Mouse (Mus musculus) lung, embryonic 14.5 days (tissue): ENCODE data around the gene Sptb. TPM values are rescaled to one million over a fixed set of nuclear protein-coding genes. Genes with fewer than 3 reads are reported as not detected.

Experiments used
- ATAC-seq: fragments of 200-750 bp; cut with Nextera tagmentation; 2 replicates; pipeline ENCODE4 v1.8.0; 2017; ENCODE audit warnings: mild to moderate bottlenecking, moderate TSS enrichment, moderate library complexity; ENCODE audit not compliant: insufficient read depth
- DNase-seq: peaks from one replicate; pipeline ENCODE4 v3.0.0-alpha.2; 2015
- H3K27ac ChIP-seq: fragments of 300-500 bp; sonication (generic); 2 replicates; pipeline ENCODE4 v1.5.1; 2014; ENCODE audit warnings: low read depth, mild to moderate bottlenecking, moderate library complexity
- H3K27me3 ChIP-seq: fragments of 300-500 bp; sonication (generic); 2 replicates; pipeline ENCODE4 v1.6.1; 2014; ENCODE audit warnings: low read length, control low read depth; ENCODE audit not compliant: insufficient read depth
- H3K36me3 ChIP-seq: fragments of 300-500 bp; sonication (generic); 2 replicates; pipeline ENCODE4 v1.6.1; 2014; ENCODE audit warnings: control low read depth; ENCODE audit not compliant: insufficient read depth
- H3K4me1 ChIP-seq: fragments of 300-500 bp; sonication (generic); 2 replicates; pipeline ENCODE4 v1.6.1; 2014; ENCODE audit warnings: antibody characterized with exemption, control low read depth; ENCODE audit not compliant: insufficient read depth
- H3K4me2 ChIP-seq: fragments of 300-500 bp; sonication (generic); 2 replicates; pipeline ENCODE4 v1.6.1; 2014; ENCODE audit warnings: mild to moderate bottlenecking
- H3K4me3 ChIP-seq: fragments of 300-500 bp; sonication (generic); 2 replicates; pipeline ENCODE4 v1.5.1; 2014; ENCODE audit warnings: low read depth, low read length
- H3K9ac ChIP-seq: fragments of 300-500 bp; sonication (generic); 2 replicates; pipeline ENCODE4 v1.6.1; 2014
- H3K9me3 ChIP-seq: fragments of 300-500 bp; sonication (generic); 2 replicates; pipeline ENCODE4 v1.6.1; 2016; ENCODE audit warnings: low read depth, low read length, control low read depth
- CTCF ChIP-seq: IDR thresholded peaks from 2 replicates; pipeline ENCODE4 v1.5.1; 2016; ENCODE audit warnings: antibody characterized with exemption, low read depth
- WGBS: fragments of 180-500 bp; shearing (Covaris S2); extraction: QIAGEN DNeasy Blood & Tissue Kit; methylation state at CpG from one replicate; pipeline ENCODE4 v1.1.7; 2014; 5-methylcytosine and 5-hydroxymethylcytosine counted together
- polyA plus RNA-seq: library from polyadenylated mRNA; unstranded; fragments of >200 nt; fragmentation: Nextera tagmentation; extraction: Ambion mirVana; gene quantifications from 2 replicates; pipeline ENCODE4 v1.2.1, GENCODE M21; 2014

Gene Sptb
- polyA plus RNA-seq, 1 experiment from 2014 or later: 1.2 TPM

- no peak for ATAC-seq
- Histone ChIP-seq H3K4me3 (no peak overlapping the region), H3K27ac (no peak overlapping the region), H3K4me1 (no peaks in the 10 kb centered on the region), H3K27me3 (no peaks in the 10 kb centered on the region), H3K9ac (no peak overlapping the region), H3K4me2 (no peak overlapping the region), H3K9me3 (no peaks in the 10 kb centered on the region), H3K36me3 (no peaks in the 10 kb centered on the region)
- TF ChIP-seq CTCF: no peak
- DNase-seq: no peak
- 72% methylated on average over 6 of the region's 6 CpGs for WGBS
Measured at GRCm38 (mm10) chr12:76623374-76623773, 87.0 kb downstream of the Sptb start.

DNA sequence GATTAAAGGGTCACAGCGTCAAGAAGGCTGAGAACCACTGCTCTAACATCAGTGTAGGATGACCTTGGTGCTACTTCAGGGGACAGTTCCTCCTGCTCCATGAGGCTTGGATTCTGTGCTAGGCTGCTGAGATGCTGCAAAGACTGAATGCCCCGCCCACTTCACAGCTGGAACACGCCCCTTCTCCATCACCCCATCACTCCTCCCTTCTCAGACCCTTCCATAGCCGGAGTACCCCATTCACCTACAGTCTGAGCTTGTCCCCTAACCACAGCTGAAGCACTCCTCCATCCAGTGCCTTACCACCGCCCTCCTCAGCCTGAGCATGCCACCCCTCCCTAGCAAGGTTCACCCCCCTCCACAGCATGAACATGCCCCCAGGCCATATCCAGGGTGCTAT is 90.5 kb downstream of the Sptb start:
- no peak overlapping the region for H3K4me2 ChIP-seq
- ATAC-seq: no peak
- H3K4me1 ChIP-seq: no peaks in the 10 kb centered on the region
- DNase-seq: no peak
- 47% methylated on average over 5 of the region's 5 CpGs for WGBS
- no peak for TF ChIP-seq CTCF
- no peaks in the 10 kb centered on the region for H3K9me3 ChIP-seq
- no peaks in the 10 kb centered on the region for H3K36me3 ChIP-seq
- no peaks in the 10 kb centered on the region for H3K27me3 ChIP-seq
- H3K9ac ChIP-seq: no peak overlapping the region
- no peak overlapping the region for H3K27ac ChIP-seq
- no peak overlapping the region for H3K4me3 ChIP-seq

GRCm38 (mm10) chr12:76618175-76618574 is 92.2 kb downstream of the Sptb start:
- H3K4me2 ChIP-seq: no peak overlapping the region
- no peak overlapping the region for H3K27ac ChIP-seq
- TF ChIP-seq CTCF: no peak
- H3K36me3 ChIP-seq: no peaks in the 10 kb centered on the region
- no peaks in the 10 kb centered on the region for H3K27me3 ChIP-seq
- H3K4me1 ChIP-seq: no peaks in the 10 kb centered on the region
- ATAC-seq (no peak), DNase-seq (no peak)
- H3K9ac ChIP-seq: no peak overlapping the region
- H3K4me3 ChIP-seq: no peak overlapping the region
- no peaks in the 10 kb centered on the region for H3K9me3 ChIP-seq
- 79% methylated on average over 4 of the region's 4 CpGs for WGBS

DNA sequence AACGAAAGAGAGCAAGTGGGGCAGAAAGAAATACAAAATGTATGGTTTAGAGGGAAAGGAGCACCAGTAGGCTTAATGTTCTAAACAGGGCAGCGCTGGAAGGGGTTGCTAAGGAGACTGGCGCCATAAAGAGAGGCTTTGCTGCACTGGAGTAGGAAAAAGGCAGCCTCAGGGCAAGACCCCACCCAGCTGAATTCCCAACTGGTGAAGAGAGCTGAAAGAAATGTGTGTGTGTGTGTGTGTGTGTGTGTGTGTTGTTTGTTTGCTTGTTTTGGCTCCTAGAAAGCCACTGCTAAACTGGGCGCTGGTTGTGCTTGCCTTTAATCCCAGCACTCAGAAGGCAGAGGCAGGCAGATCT is 94.8 kb downstream of the Sptb start:
- TF ChIP-seq CTCF: no peak
- no peak overlapping the region for H3K4me2 ChIP-seq
- ATAC-seq (no peak), DNase-seq (no peak)
- H3K4me1 ChIP-seq: no peaks in the 10 kb centered on the region
- no peak overlapping the region for H3K4me3 ChIP-seq
- H3K27ac ChIP-seq: no peak overlapping the region
- no peak overlapping the region for H3K9ac ChIP-seq
- no peaks in the 10 kb centered on the region for H3K9me3 ChIP-seq
- H3K36me3 ChIP-seq: no peaks in the 10 kb centered on the region
- H3K27me3 ChIP-seq: no peaks in the 10 kb centered on the region
- WGBS: 76% methylated on average over 4 of the region's 4 CpGs

DNA sequence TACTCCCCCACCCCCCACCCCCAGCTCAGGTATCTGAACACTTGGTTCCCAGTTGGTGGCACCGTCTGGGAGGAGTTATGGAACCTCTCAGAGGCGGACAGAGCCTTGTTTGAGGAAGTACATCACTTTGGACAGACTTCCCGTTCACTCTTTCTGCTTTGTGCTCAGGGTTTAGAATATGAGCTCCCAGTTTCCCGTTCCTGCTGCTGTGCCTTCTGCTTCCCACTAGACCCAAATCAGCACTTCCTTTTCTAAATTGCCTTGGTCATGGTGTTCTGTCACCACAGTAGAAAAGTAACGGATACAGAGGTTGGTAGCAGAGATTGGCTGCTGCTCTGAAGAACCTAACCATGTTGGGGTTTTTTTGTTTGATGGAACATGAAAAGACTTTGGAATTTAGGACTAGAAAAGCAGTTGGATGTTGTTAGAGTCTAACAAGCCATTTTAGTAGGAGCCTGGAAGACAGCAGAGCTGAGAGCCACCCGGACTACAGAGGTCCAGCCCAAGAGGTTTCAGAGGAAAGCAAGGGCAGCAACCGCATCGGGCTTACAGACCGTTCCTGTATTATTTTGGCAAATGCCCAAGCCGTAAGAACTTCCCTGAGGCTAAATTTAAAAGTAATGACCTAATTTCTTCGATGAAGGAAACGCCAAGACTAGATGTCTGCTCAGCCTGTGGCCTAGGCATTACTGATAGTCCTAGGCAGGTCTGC is 95.3 kb downstream of the Sptb start:
- H3K4me3 ChIP-seq: no peak overlapping the region
- no peak overlapping the region for H3K4me2 ChIP-seq
- no peak overlapping the region for H3K9ac ChIP-seq
- H3K9me3 ChIP-seq: no peaks in the 10 kb centered on the region
- DNase-seq (peak; percentile 37), ATAC-seq (no peak)
- no peak overlapping the region for H3K27ac ChIP-seq
- no peaks in the 10 kb centered on the region for H3K36me3 ChIP-seq
- H3K27me3 ChIP-seq: no peaks in the 10 kb centered on the region
- WGBS: 52% methylated on average over 12 of the region's 12 CpGs
- TF ChIP-seq CTCF: no peak
- no peaks in the 10 kb centered on the region for H3K4me1 ChIP-seq

- no peak overlapping the region for H3K27ac ChIP-seq
- H3K4me2 ChIP-seq: no peak overlapping the region
- H3K27me3 ChIP-seq: no peaks in the 10 kb centered on the region
- no peaks in the 10 kb centered on the region for H3K9me3 ChIP-seq
- TF ChIP-seq CTCF: no peak
- H3K4me1 ChIP-seq: no peaks in the 10 kb centered on the region
- H3K36me3 ChIP-seq: no peaks in the 10 kb centered on the region
- no peak overlapping the region for H3K9ac ChIP-seq
- ATAC-seq (no peak), DNase-seq (no peak)
- no peak overlapping the region for H3K4me3 ChIP-seq
- 83% methylated on average over 12 of the region's 12 CpGs for WGBS
Measured at GRCm38 (mm10) chr12:76612621-76613020, 97.7 kb downstream of the Sptb start.

DNA sequence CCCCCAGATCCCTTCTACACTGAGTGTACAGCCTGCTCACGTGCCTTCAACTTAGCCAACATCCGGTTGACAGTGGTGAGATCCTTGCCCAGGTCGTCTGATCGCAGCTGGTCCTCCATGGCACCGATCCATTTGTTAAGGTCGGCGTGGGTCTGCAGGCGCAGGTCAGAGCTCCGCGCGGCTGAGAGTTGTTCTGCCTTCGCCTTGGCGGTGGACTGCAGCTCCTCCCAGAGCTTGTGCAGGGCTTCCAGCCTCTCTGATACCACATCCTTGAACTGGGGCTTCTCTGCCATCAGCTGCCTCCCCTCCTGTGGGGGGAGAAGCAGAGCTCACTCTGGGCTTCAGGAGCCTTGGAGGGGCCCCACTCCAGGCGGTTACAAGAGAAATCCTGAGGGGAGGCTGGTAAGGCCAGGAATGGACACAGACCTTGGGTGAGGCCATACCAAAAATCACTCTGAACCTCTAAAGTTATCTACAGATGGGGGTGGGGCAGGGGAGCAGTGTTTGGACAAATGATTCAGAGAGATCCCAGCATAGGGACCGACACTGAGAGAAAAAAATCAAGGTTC is 101.3 kb downstream of the Sptb start:
- TF ChIP-seq CTCF: no peak
- no peak overlapping the region for H3K4me3 ChIP-seq
- WGBS: 66% methylated on average over 15 of the region's 15 CpGs
- H3K9me3 ChIP-seq: no peaks in the 10 kb centered on the region
- no peak overlapping the region for H3K27ac ChIP-seq
- DNase-seq (no peak), ATAC-seq (no peak)
- no peak overlapping the region for H3K4me2 ChIP-seq
- no peak overlapping the region for H3K9ac ChIP-seq
- no peaks in the 10 kb centered on the region for H3K36me3 ChIP-seq
- H3K4me1 ChIP-seq: no peaks in the 10 kb centered on the region
- no peaks in the 10 kb centered on the region for H3K27me3 ChIP-seq
